Mouse (Mus musculus) mouse trophoblast stem cell (cell line): ENCODE measurements around the gene Gm20388.

Source experiments
- in situ Hi-C, 2 experiments: fragments of 300-500 bp; cut with MseI, MboI; formaldehyde crosslinking; loops; 2 replicates in 1 of 2; 3 replicates in 1 of 2; pipeline ENCODE4 v1.15.1; 2025

The Gm20388 gene

DNA sequence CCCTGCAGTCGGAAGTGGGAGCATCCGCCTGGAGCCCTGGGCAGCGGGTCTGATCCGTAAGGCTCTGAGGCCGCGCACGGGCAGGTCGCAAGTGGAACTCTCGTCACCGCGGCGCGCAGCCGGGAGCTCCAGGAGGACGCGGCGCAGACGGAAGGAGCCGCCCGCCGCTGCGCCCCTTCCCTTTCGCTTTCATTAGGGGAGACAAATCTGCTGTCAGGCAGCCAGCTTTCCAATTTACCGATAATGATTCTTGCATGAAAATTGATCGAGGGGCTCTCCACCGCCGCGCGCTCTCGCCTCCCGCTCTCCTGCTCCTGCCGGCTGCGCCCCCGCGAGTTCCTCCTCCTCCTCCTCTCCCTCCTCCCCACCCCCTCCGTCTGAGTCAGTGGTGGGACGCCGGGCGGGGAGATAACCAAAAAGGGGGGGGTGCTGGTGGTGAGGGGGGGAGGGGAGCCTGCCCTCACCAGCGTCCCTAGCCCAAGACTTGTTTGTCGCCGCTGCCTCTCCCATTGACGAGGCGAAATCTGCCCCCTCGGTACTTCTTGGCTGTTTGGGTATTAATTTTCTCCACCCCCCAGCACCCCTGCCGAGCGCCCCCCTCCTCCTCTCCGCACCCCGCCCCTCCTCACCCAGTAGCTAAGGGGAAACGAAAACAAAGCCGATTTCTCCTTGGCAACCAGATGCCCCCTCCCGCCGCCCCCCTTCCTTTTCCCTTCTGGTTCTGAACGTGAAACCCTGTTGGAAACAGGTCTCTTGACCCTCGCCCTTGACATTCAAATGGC is 577.3 kb downstream of the Gm20388 start:
- in situ Hi-C loops = no loop called here

DNA sequence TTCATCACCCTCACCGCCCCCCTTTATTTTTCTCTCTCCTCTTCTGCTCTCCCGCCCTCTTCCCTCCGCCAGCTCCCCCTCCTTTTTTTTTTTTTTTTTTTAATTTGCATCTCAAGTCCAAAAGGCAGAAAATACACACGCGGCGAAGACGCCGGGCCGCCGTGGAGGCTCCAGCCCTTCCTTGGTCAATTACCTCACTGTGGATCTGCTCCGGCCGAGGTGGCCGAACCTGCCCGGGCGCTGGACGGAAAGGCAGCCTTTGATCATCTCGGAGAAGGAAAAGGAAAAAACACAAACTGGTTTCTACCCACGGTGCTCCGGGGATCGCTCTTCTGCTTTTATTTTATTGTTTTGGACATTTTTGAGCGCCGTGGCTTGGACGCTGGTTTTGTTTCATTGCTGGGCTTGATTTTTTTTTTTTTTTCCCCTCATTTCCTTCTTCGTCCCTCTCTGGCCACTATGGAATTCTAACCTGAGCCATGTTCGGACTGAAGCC is 578.0 kb downstream of the Gm20388 start:
- in situ Hi-C loops = no loop called here

DNA sequence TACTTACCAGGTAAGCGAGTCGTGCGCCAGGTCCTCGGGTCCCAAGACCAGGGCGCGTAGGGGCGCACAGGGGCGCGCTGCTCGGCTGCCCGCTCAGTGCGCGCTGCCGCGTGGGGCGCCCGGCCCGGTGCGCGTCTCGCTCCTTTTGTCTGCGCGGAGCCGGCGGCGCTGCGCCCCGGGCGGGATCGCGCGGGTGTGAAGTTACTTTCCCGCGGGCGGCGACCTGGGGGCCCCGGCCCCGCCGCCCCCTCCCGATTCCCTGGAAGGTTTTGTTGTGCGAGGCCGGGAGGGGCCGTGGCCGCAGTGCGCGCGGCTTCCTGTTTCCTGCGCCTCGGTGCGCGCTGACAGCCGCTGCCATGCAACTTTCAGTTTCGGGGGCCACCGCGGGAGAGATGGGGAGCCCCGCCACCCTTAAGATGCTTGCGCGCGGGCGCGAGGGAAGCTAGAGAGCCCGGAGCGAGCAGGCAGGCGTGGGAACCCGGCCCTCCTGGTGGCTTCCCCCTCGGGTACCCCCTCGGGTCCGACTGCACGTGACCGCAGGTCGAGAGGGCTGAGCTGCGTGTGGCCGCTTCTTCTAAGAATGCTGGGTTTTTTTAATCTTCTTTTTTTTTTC is 578.6 kb downstream of the Gm20388 start:
- in situ Hi-C loops = no loop called here

DNA sequence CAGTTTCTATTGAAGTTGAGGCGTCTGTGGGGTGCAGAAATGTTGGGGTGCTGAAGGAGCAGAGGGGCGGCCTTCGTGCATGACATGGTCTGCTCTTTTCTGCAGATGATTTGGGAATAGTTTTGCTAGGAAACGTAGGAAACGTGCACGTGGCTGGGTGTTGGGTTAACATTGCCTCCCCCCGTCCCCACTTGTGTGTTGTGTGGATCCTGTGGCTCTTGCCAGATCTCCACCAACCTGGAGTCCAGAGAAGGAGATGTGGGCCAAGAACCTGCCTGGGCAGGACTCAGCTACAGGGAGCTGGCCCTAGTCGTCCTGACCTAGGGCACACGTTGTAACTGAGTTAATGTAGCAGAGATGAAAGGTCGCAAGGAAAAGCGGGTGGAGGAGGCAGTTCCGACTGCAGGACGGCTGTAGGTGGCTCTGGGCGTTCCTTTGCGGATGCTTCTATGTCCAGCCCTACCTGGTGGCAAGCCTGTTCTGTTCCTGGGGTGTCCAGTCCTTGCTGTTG is 579.2 kb downstream of the Gm20388 start:
- in situ Hi-C loops = no loop called here

DNA sequence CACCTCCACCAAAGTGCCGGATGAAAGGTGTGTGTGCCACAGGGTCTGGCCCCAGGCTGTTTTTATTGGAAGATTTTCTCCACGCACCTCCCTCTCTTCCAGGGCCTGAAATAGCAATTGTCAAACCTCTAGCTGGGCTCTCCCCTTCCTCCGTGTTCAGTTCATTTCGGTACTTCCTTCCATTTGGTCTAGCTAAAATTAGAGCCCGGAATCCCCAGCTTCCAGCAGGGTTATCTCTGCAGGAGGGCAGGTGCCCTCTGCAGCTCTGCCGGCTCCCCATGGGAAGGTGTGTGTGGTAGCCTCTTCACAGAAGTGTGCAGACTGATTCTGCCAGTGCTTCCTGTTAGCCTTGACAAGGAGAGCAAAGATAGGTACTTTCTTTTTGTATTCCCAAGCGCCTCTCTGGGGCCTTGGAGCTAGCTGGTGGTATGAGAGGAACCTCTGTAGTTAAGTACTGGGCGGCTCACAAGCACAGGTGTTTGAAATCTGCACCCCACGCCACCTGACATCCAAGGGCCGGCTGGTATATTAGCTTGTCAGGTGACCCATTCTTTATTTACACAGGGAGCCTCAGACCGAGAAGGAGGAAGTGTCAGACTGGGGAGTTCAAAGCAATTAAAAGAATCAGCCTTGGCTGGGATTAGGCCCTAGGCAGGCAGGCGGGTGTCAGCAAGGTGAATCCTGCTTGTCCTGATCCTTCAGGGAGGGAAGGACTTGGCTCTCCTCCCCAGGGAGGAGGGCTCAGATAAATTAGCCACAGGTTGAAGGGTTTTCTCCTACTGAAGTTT is 579.9 kb downstream of the Gm20388 start:
- in situ Hi-C loops = no loop called here

DNA sequence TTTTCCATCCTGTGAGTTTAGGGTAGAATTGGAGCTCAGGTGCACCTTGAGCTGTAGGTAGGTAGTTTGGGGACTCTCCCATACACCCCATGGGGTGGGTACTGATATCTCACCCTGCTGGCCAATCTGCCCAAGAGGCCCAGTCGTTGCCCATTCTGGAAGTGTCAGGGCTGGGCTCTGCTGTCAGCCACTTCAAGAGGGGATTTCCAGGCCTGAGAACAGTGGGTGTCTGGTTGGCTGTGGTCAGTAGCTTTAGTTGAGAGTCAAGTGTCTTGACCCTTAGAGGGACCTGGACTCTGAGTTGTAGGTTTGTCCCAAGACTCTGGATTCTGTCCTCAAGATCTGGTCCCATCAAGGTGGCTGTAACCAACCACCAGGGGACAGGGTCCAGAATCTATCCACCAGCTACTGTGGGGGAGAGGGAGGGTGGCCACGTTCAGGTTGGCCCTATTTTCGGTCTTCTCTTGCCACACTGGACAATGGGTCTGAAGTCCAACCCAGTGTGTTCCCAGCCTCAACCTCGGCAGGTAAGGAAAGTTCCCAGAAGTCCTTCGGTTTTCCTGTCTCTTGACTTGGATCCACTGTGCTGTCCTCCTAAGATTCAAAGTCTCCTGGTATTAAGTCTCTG is 580.6 kb downstream of the Gm20388 start:
- in situ Hi-C loops = no loop called here

DNA sequence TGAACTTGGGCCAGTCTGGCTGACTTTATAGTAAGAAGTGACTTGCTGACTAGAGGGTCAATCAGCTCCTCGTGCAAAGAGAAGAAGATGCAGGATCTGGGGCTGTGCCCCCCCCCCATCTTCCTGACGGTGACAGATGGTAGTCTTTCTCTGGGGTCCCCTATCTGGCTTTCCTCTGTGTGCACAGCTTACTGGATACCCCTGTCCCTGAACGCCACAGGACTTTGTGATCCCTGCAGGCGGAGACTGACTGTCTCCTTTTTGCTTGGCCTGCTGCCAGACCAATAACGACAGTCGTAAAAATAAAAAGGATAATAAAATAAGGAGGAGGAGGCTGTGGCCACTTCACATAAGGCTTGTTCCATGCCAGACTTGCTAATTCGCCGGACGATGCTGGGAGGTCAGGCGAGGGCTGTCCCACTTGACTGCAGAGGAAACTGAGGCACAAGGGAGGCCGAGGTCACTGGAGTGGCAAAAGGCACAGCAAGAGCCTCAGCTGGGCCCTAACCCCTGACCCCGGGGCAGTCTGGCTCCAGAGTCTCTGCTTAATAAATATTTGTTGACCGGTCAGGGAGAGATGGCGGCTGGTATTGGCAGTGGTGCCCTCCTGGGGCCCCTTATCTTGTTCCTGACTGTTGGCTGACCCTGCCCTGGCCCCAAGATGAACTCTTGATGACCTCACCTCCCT is 581.7 kb downstream of the Gm20388 start:
- in situ Hi-C loops = no loop called here

DNA sequence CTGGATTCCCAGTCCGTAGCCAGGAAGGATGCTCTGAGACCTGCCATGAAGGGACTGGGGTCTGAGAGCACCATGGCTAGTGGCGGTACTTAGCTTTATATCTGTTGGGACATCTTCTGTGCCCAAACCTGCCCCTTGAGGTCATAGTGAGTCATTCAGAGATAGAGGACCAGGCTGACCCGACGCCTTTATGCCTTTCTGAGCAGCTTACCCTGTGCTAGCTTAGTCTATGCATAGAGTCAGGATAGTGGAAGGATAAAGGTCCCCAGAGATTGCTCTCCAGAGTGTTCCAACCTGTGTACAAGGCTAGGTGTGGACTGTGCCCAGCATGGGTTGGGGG is 582.2 kb downstream of the Gm20388 start:
- in situ Hi-C loops = no loop called here

DNA sequence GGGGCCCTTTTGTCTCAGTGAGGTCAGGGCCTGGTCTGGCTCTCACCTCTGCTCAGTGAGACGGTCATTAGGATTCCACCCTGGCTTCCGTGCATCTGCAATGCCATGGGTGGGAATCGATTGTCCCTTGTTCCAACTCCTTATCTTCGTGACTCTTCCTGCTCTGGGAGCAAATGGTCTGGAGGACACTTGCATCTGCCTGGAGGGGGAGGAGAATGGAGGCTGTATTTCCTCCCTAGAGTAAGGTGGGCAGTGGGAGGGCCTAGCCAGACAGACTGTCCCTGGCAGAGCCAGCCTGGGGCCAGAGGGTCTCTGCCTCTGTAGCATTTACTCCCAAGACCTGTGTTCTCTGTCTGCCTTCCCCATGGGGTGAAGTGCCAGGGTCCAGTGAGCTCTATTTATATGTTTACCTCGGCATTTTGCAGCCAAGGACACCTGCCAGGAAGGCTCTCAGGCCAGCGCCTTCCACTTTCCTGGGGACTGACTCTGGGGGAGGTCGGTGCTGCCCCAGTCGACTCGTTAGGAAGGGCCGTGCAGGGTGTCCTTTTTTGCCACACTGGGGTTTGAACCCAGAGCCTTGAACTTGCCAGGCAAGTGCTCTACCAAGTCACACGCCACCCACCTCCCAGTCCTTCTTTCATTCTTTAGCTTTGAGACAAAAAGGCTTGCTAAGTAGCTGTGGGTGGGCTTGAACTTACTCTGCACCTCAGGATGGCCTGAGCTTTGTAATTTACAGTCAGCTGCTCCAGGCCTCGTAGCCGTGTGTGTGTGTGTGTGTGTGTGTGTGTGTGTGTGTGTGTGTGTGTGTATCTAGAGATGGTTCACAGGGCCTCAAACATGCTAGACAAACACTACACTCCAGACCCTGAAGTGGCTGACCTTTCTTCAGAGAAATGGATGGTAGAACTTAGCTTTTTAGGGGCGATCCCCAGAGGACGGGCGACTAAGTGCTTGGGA is 583.1 kb downstream of the Gm20388 start:
- in situ Hi-C loops = no loop called here

DNA sequence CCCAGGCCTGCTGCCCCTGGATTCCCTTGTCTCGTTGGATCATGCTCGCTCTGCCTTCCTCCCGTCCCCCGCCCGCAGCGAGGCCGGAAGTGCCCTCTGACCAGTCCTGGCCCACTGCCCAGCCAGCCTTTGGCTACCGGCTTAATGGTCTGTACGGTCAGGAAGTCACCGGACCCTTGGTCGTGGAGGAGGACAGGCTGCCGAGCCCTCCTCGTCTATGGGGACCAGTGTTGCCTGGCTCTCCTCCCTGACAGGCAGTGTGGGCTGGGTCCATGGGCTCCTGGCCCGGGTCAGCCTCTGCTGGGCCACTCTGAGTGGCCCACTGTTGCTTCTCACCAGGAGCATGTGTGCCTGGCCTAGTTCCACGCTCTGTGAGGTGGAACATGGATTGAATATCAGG is 584.3 kb downstream of the Gm20388 start:
- in situ Hi-C loops = no loop called here

DNA sequence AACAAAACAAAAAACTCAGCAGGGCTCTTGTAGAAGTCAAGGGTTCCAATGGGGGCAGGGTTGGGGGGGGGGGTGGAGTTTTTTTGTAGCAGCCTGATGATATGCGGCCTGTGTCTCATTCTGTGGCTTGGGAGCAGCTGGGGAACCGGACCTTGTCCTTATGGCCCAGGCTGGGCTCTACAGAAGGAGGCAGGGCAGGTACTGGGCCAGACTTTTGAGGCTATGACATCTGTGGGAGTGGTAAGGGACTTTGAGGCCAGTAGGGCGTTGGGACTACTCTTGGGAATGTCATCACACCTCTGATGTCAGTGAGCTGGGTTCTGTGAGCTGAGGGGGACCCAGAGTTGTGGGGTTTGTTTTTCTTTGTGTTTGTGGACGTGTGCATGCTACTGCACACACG is 584.8 kb downstream of the Gm20388 start:
- in situ Hi-C loops = no loop called here

DNA sequence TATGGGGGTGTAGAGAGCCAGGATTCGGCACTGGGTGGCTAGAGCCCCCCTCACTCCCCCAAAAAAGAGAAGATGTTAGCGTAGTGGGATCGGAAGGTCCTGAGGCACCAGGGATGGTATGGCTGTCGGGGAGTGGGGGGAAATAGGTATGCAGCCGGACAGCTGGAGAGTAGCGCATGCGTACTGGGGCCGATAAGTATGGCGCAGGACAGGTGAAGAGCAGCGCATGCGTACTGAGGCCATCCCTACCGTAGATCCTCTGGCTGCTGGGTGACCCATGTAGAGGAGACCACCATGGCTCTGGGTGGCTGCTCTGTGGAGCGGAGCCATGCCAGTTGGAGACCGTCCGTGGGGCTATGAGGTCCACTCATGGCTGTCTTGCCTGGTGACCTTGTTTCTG is 585.8 kb downstream of the Gm20388 start:
- in situ Hi-C loops = no loop called here

DNA sequence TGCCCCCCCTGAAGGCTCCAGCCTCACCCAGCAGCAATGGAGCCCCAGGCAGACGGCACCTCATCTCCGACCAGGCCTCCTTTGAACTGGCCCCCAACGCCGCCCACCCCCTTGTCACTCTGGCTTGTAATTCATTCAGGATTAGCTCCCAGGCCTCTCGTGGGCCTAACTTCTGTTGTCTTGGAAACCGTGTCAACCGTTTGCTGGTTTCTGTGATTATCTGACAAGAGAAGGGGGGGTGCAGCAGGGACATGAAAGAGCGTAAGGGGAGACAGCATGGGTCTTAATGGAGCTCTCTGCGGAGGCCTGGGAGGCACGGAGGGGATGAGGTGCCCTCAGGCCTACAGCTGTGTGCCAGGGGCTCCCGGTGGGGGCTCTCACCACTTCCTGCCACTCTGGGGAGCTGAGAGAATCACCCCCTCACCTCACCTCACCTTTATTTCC is 586.9 kb downstream of the Gm20388 start:
- in situ Hi-C loops = no loop called here

DNA sequence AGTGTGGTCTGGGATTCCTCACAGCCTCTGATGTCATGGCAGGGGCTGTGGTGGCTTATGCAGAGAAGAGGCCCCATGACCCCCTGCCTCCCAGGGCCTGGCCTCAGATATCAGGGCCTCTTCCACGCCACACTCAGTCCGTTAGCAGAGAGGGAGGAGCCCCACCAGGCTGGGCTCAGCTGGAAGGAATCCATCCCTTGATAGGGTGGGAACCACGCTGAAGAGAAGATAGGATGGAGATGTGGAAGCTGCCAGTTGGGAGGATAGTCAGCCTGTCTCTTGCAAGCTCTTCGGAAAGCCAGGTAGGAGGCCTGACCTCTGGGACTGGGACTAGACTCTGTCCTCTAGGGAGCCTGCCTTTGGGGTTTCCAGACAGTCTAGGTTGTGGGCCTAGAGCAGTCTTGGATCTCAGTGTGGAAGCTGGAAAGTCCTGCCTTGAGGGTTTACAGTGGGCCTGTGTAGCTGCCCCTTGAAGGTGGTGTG is 587.7 kb downstream of the Gm20388 start:
- in situ Hi-C loops = no loop called here

DNA sequence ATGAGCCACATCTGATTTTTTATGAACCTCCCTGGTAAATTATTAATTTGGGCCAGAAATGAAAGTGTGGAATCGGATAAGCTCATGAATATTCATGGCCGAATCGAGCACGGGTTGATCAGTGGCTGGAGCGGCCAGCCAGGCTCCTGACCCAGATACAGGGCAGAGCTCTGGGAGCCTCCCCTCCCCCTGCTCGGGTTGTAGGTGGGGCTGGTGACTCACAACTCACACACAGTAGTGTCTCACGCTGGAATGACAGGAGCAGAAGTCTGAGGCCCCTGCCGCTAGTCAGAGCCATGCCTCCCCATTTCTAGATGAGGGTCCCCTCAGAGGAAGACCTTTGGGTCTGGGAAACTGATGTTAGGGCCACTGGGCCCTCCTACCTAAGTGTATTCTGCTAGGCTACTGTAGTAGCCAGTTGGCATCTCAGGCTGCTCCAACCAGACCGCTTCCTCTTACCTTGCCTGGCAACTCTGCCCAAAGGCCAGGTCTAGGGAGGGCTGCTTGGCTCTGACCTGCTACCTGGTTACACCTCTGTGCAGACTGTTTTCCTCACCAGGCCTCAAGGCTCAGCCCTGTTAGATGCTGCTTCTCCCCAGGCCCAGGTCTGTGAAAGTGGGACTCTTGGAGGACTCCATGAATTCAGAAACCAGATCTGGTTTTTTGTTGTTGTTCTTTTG is 588.4 kb downstream of the Gm20388 start:
- in situ Hi-C loops = no loop called here

DNA sequence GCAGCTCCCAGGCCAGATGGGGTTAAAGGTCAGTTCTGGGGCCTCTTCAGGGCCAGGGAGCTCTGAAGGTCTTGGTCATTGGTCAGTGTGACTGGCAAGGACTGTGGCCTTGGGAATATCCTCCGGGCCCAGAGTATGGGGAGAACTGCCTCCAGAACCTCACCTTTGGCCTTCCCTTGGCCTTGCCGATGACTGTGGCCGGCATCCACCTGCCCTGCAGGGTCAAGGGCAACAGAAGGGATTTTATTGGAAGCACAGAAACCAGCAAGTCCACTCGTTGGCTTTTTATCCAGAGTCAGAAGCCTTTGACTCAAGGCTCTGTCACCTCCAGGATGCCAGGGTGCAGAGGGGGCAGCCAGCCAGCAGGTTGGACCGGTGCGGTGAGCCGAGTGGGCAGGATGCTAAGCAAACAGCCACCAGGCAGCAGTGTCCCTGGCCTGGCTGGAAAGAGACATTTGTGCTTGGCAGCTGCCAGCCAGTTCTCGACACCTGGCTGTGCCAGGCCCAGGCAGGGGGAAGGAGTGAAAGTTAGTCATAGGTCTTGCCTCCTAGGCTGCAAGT is 590.1 kb downstream of the Gm20388 start:
- in situ Hi-C loops = no loop called here

DNA sequence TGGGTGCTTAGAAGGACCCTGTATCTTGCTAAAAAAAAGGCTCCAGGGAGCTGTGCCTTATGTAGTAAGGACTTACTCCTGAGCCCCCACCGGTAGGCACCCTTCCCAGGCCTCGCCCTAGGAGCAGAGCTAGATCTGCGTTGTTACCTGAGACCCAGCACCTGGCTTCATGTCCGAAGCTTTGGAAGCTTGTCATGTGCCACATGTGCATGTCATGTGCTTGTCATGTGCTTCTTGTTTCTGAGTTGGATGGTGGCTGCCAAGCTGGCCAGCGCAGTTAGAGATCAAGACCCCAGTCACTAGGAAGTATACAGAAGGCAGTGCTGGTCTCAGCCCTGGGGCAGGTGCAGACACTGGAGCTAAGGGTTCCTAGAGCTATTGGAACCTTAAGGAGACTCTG is 590.8 kb downstream of the Gm20388 start:
- in situ Hi-C loops = no loop called here

DNA sequence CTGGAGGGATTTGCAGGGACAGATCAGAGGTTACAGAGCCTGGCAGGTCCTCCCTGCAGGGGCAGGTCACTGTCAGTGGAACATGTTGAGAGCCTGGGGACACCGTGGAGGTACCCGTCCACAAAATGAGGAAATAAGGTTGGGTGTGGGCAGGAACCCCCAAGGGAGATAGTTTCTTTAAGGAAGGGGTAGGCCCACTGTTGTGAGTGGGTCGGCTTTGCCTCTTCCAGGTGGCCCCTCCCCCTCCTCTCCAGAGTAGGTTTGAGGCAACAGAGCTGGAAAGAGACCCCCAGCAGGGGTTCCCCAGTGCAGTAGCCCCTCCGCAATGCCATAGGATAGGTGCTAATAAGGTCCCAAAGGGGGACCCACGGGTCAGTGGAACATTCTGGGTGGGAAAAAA is 591.8 kb downstream of the Gm20388 start:
- in situ Hi-C loops = no loop called here
